Mouse (Mus musculus): ENCODE measurements around the gene Atg16l2.

Atg16l2 gene

GRCm38 (mm10) chr7:101292086-101292485 is 10.0 kb downstream of the Atg16l2 start:
- no peak for DNase-seq (ENCODE audit: low read depth, low spot score)

- no peak for DNase-seq (ENCODE audit: low read depth, low spot score)
These were observed 10.4 kb downstream of the Atg16l2 start for GRCm38 (mm10) chr7:101291641-101292040.

- DNase-seq (ENCODE audit: low read depth, low spot score): no peak
These were observed 10.8 kb downstream of the Atg16l2 start for GRCm38 (mm10) chr7:101291211-101291610.

- no peak for DNase-seq (ENCODE audit: low read depth, low spot score)
These were observed 11.7 kb downstream of the Atg16l2 start for GRCm38 (mm10) chr7:101290401-101290800.

- DNase-seq (ENCODE audit: low read depth, low spot score): peak; percentile 32
These were observed 13.6 kb downstream of the Atg16l2 start for GRCm38 (mm10) chr7:101288436-101288835.

GRCm38 (mm10) chr7:101287820-101288219 is 14.2 kb downstream of the Atg16l2 start:
- DNase-seq (ENCODE audit: low read depth, low spot score): no peak

- DNase-seq (ENCODE audit: low read depth, low spot score): no peak
These were observed 15.2 kb downstream of the Atg16l2 start for GRCm38 (mm10) chr7:101286891-101287290.

- no peak for DNase-seq (ENCODE audit: low read depth, low spot score)
These were observed 17.5 kb downstream of the Atg16l2 start for GRCm38 (mm10) chr7:101284504-101284903.

- no peak for DNase-seq (ENCODE audit: low read depth, low spot score)
These were observed 19.3 kb downstream of the Atg16l2 start for GRCm38 (mm10) chr7:101282721-101283120.

GRCm38 (mm10) chr7:101272466-101273160 is 29.4 kb downstream of the Atg16l2 start:
- no peak for DNase-seq (ENCODE audit: low read depth, low spot score)

- no peak for DNase-seq (ENCODE audit: low read depth, low spot score)
These were observed 30.4 kb downstream of the Atg16l2 start for GRCm38 (mm10) chr7:101271602-101272001.

GRCm38 (mm10) chr7:101267457-101268259 is 34.4 kb downstream of the Atg16l2 start:
- DNase-seq (ENCODE audit: low read depth, low spot score): no peak

GRCm38 (mm10) chr7:101263511-101263910 is 38.5 kb downstream of the Atg16l2 start:
- DNase-seq (ENCODE audit: low read depth, low spot score): no peak

GRCm38 (mm10) chr7:101261941-101262546 is 40.0 kb downstream of the Atg16l2 start:
- no peak for DNase-seq (ENCODE audit: low read depth, low spot score)

GRCm38 (mm10) chr7:101258482-101258881 is 43.6 kb downstream of the Atg16l2 start:
- no peak for DNase-seq (ENCODE audit: low read depth, low spot score)

GRCm38 (mm10) chr7:101253071-101253470 is 49.0 kb downstream of the Atg16l2 start:
- DNase-seq (ENCODE audit: low read depth, low spot score): no peak

GRCm38 (mm10) chr7:101249173-101249572 is 52.9 kb downstream of the Atg16l2 start:
- no peak for DNase-seq (ENCODE audit: low read depth, low spot score)

- DNase-seq (ENCODE audit: low read depth, low spot score): no peak
These were observed 53.3 kb downstream of the Atg16l2 start for GRCm38 (mm10) chr7:101248760-101249159.

GRCm38 (mm10) chr7:101236712-101237473 is 65.2 kb downstream of the Atg16l2 start:
- no peak for DNase-seq (ENCODE audit: low read depth, low spot score)

GRCm38 (mm10) chr7:101232716-101233115 is 69.3 kb downstream of the Atg16l2 start:
- DNase-seq (ENCODE audit: low read depth, low spot score): no peak

- peak; percentile 25 for DNase-seq (ENCODE audit: low read depth, low spot score)
These were observed 70.6 kb downstream of the Atg16l2 start for GRCm38 (mm10) chr7:101231458-101231857.

GRCm38 (mm10) chr7:101229336-101229735 is 72.7 kb downstream of the Atg16l2 start:
- DNase-seq (ENCODE audit: low read depth, low spot score): no peak
